Mouse (Mus musculus): Measurements from ENCODE around the gene Exoc4.

DNA sequence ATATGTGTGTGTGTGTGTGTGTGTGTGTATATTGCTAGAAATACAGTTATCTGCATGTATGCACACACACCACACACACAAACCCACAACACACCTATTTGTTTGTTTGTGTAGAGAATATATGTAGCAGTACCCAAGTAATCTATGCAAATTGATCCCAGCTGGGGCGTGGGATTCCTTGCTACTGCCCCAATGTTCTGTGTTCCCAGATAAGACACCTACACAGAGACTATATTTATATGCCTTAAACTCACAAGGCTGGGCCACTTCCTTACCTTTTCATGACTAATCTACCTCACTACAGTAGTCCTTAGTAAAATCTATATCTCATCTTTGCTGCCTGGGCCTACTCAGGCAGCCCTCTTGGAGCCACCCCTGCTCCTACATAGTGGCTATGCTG, 312.0 kb downstream of the Exoc4 start:
- TF ChIP-seq CTCF (IDR thresholded peaks at IDR 0.05; ENCODE audit: insufficient read depth, low read length) (no peak), POLR2A (IDR thresholded peaks at IDR 0.05; ENCODE audit: borderline replicate concordance, extremely low read depth, low read depth, low read length) (no peak)
